16 mouse cellular contexts compared by ENCODE assay signal in genomic region chr4:62882276-62882675, GRCm38 (mm10).
"Had no signal": no experiment of that assay in that cellular context is flagged by ENCODE, and none has a peak within 500 bp of the region (broad histone marks: within the 10 kb centered on the region; RNA-seq: fewer than 3 reads in every experiment).

No protein-coding gene starts in this region.

- H3K36me3 ChIP-seq: midbrain, embryonic 10.5 days; midbrain, embryonic 12.5 days; neural tube, embryonic 13.5 days; neural tube, embryonic 15.5 days had no signal

- H3K27ac ChIP-seq: midbrain, embryonic 10.5 days; midbrain, embryonic 12.5 days; neural tube, embryonic 13.5 days; neural tube, embryonic 15.5 days had no signal

- H3K27me3 ChIP-seq: midbrain, embryonic 12.5 days; neural tube, embryonic 13.5 days; neural tube, embryonic 15.5 days had no signal

- DNase-seq: lung, embryonic 14.5 days; lung, postnatal 10 days; lung, postnatal 4 days; midbrain, embryonic 14.5 days; retina, postnatal 1 day; right cerebral cortex, adult 18-20 months; right cerebral cortex, postnatal 25 days; right cerebral cortex, postnatal 4 days; thymus, adult 18-20 months; thymus, postnatal 36 days had no signal

- H3K4me2 ChIP-seq: lung, embryonic 14.5 days; midbrain, embryonic 12.5 days; neural tube, embryonic 13.5 days; neural tube, embryonic 15.5 days had no signal

- H3K9ac ChIP-seq: lung, embryonic 14.5 days; midbrain, embryonic 12.5 days; neural tube, embryonic 13.5 days; neural tube, embryonic 15.5 days had no signal

- H3K9me3 ChIP-seq: midbrain, embryonic 12.5 days; neural tube, embryonic 13.5 days; neural tube, embryonic 15.5 days had no signal

- ATAC-seq: midbrain, embryonic 16.5 days had no signal

- H3K4me1 ChIP-seq: midbrain, embryonic 10.5 days; midbrain, embryonic 12.5 days; neural tube, embryonic 13.5 days; neural tube, embryonic 15.5 days had no signal

- H3K4me3 ChIP-seq: midbrain, embryonic 10.5 days; midbrain, embryonic 12.5 days; myocyte; neural tube, embryonic 13.5 days; neural tube, embryonic 15.5 days had no signal
